Mouse (Mus musculus) megakaryocyte-erythroid progenitor cell, adult 5 weeks (primary cell): ENCODE measurements around the gene Klhl8. TPM values are rescaled to one million over a fixed set of nuclear protein-coding genes. Genes with fewer than 3 reads are reported as not detected.

Source experiments
- polyA plus RNA-seq: library from polyadenylated mRNA; stranded (reverse); fragments of >175 nt; gene quantifications from 2 replicates; pipeline ENCODE4 v1.2.3, GENCODE M21; 2012

Klhl8 gene
- polyA plus RNA-seq, result 0.20 and 0.22 TPM in 2 replicates

DNA sequence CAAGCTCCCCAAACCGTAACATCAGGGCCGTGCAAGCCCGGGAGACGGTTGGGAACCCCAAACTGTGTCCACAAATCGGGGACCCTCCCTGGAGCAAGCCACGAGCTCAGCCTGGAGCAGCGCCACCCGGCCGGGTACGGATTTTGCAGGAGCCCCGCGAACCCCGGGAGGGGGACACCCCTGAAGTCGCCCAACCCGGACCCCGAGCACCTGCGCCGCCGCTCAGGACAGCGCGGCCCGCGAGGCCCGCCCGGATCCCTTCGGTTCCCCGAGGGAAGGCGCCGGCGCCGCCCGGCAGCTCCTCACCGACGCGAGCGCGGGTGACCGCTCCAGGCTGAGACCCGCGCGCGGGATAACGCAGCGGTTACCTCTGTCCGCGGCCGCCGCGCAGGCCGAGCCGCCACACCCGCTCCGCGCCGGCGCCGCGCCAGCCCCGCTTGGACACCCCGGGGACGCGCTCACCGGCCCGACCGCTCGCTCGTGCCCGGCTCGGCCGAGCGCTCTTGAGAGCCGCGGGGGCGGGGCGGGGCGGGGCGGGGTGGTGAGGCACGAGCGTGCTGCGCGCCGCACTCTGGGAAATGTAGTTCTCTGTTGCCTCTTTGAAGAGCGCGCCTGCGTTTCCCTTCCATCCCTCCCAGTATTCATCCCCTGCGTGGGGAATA, at the start of gene Klhl8:
Gene Klhl8, minus strand, starts transcription at position 512 of the 662 bp plus-strand sequence.

Other genes with a start within 250 kb of the Klhl8 start
- gene Aff1, start 218.9 kb downstream of the Klhl8 start, polyA plus RNA-seq, result 101 and 116 TPM in 2 replicates
- not detected in 2 replicates for gene Hsd17b13, start 66.2 kb upstream of the Klhl8 start, polyA plus RNA-seq
- gene Hsd17b11, start 110.7 kb upstream of the Klhl8 start, polyA plus RNA-seq, result 6.8 and 8.1 TPM in 2 replicates
- gene Nudt9, start 135.0 kb upstream of the Klhl8 start, polyA plus RNA-seq, result 91.7 and 99.6 TPM in 2 replicates
- gene Gm17660, start 166.3 kb upstream of the Klhl8 start, polyA plus RNA-seq, result not detected in 2 replicates
- gene Sparcl1, start 202.5 kb upstream of the Klhl8 start, polyA plus RNA-seq, result not detected in 2 replicates